Mouse (Mus musculus) midbrain, postnatal 0 days (tissue): ENCODE measurements at regions not wholly inside any gene's neighbourhood (a gene's known extent, or its start where the extent isn't known, plus 50 kb on each side); places are given as distances from the start of the nearest gene placed in this dataset.
A peak's percentile ranks its signal among the peaks of the same experiment; 100 is the strongest.

Experiments
- ATAC-seq: fragments of 200-750 bp; cut with Nextera tagmentation; 2 replicates; pipeline ENCODE4 v1.8.0; 2017; ENCODE audit warnings: moderate number of reproducible peaks, mild to moderate bottlenecking, moderate TSS enrichment, moderate library complexity; ENCODE audit not compliant: low FRiP score
- DNase-seq: peaks from one replicate; pipeline ENCODE4 v3.0.0-alpha.2; 2015; ENCODE audit warnings: low spot score
- H3K27ac ChIP-seq: fragments of 300-500 bp; sonication (generic); 2 replicates; pipeline ENCODE4 v1.5.1; 2014; ENCODE audit warnings: low read depth, mild to moderate bottlenecking, low read length, mixed read lengths
- H3K27me3 ChIP-seq: fragments of 300-500 bp; sonication (generic); 2 replicates; pipeline ENCODE4 v1.6.1; 2014; ENCODE audit warnings: low read length, control low read depth, mixed read lengths; ENCODE audit not compliant: insufficient read depth
- H3K36me3 ChIP-seq: fragments of 300-500 bp; sonication (generic); 2 replicates; pipeline ENCODE4 v1.6.1; 2014; ENCODE audit warnings: low read length, control low read depth, mixed read lengths; ENCODE audit not compliant: insufficient read depth
- H3K4me1 ChIP-seq: fragments of 300-500 bp; sonication (generic); 2 replicates; pipeline ENCODE4 v1.6.1; 2014; ENCODE audit warnings: mild to moderate bottlenecking, control low read depth, antibody characterized with exemption, low read length, mixed read lengths; ENCODE audit not compliant: insufficient read depth
- H3K4me2 ChIP-seq: fragments of 300-500 bp; sonication (generic); 2 replicates; pipeline ENCODE4 v1.6.1; 2014; ENCODE audit warnings: low read depth, mild to moderate bottlenecking, low read length, mixed read lengths; ENCODE audit not compliant: poor library complexity, severe bottlenecking
- H3K4me3 ChIP-seq: fragments of 300-500 bp; sonication (generic); 2 replicates; pipeline ENCODE4 v1.5.1; 2014; ENCODE audit warnings: low read depth, mild to moderate bottlenecking, low read length, moderate library complexity
- H3K9ac ChIP-seq: fragments of 300-500 bp; sonication (generic); replicated peaks from 2 replicates; pipeline ENCODE4 v1.6.1; 2014; ENCODE audit warnings: mild to moderate bottlenecking, low read length, moderate library complexity, mixed read lengths; ENCODE audit not compliant: poor library complexity, severe bottlenecking
- H3K9me3 ChIP-seq: fragments of 300-500 bp; sonication (generic); 2 replicates; pipeline ENCODE4 v1.6.1; 2016; ENCODE audit warnings: low read length, control low read depth
- CTCF ChIP-seq: IDR thresholded peaks from 2 replicates; pipeline ENCODE4 v1.5.1; 2016; ENCODE audit warnings: antibody characterized with exemption, mild to moderate bottlenecking
- WGBS: fragments of 180-500 bp; shearing (Covaris S2); extraction: QIAGEN DNeasy Blood & Tissue Kit; methylation state at CpG from one replicate; pipeline ENCODE4 v1.1.7; 2014; 5-methylcytosine and 5-hydroxymethylcytosine counted together

DNA sequence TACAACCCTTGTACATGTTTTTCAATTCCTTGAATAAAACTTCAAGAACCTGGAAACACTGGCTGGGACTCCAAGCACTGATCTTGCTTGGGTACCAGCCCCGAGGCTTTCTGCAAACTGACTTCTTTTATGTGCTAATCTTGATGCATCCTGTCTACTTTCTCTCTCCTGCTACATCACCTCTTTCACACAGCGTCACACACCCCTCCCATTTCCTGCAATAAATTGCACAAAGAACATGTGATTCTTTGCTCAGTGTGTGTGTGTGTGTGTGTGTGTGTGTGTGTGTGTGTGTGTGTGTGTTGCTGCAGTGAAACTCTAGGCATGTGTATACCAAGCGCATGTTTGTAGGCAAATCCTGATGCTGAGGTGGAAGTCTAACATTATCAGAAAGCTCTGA, 487.7 kb upstream of the Hs6st1 start:
- Histone ChIP-seq H3K4me2 (no peak overlapping the region), H3K36me3 (no peaks in the 10 kb centered on the region), H3K27me3 (no peaks in the 10 kb centered on the region), H3K9ac (no peak overlapping the region), H3K27ac (no peak overlapping the region), H3K4me3 (no peak overlapping the region), H3K4me1 (no peaks in the 10 kb centered on the region), H3K9me3 (no peaks in the 10 kb centered on the region)
- WGBS: 58% methylated on average over 3 of the region's 3 CpGs
- ATAC-seq: peak; percentile 38; the same call in 1 of the 2 replicates
- no peak for TF ChIP-seq CTCF
- DNase-seq: no peak

DNA sequence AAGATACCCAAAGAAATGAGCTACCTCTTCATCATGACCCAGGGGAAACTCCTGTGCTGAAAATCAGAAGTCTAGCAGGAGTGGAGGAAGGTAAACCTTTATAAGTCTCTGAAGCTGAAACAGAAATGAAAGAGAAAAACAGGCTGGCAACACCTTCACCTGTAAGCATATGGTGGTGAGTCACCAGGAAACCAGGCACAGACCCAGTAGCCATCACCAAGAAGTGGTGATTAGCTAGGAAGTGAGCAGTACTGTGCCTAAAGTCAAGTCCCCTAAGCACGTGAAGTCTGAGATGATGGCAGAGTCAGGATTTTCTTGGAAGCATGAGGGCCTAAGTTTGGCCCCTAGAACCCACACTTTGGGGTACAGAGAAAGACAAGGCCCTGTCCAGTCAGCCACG, 480.3 kb upstream of the Hs6st1 start:
- H3K4me2 ChIP-seq: no peak overlapping the region
- H3K9me3 ChIP-seq: no peaks in the 10 kb centered on the region
- H3K4me1 ChIP-seq: no peaks in the 10 kb centered on the region; the same call in 1 of the 2 replicates
- no peak overlapping the region for H3K9ac ChIP-seq
- H3K27me3 ChIP-seq: no peaks in the 10 kb centered on the region
- no peak for ATAC-seq
- H3K4me3 ChIP-seq: no peak overlapping the region
- H3K27ac ChIP-seq: no peak overlapping the region
- no peak for DNase-seq
- 83% methylated on average over 2 of the region's 2 CpGs for WGBS
- no peak for TF ChIP-seq CTCF
- H3K36me3 ChIP-seq: no peaks in the 10 kb centered on the region

GRCm38 (mm10) chr1:35588939-35589338, 479.3 kb upstream of the Hs6st1 start:
- Histone ChIP-seq H3K27ac (no peak overlapping the region), H3K4me1 (no peaks in the 10 kb centered on the region; the same call in 1 of the 2 replicates), H3K9ac (no peak overlapping the region), H3K4me2 (no peak overlapping the region), H3K4me3 (no peak overlapping the region), H3K36me3 (no peaks in the 10 kb centered on the region), H3K9me3 (no peaks in the 10 kb centered on the region), H3K27me3 (no peaks in the 10 kb centered on the region)
- ATAC-seq: no peak
- WGBS: 69% methylated on average over 3 of the region's 3 CpGs
- peak; percentile 37 for DNase-seq
- TF ChIP-seq CTCF: no peak

GRCm38 (mm10) chr1:35600847-35601246, 467.4 kb upstream of the Hs6st1 start:
- Histone ChIP-seq H3K9me3 (no peaks in the 10 kb centered on the region), H3K4me2 (no peak overlapping the region), H3K36me3 (no peaks in the 10 kb centered on the region), H3K4me3 (no peak overlapping the region), H3K27ac (no peak overlapping the region), H3K4me1 (no peaks in the 10 kb centered on the region), H3K27me3 (no peaks in the 10 kb centered on the region), H3K9ac (no peak overlapping the region)
- DNase-seq (no peak), ATAC-seq (no peak)
- no peak for TF ChIP-seq CTCF
- 95% methylated on average over 3 of the region's 3 CpGs for WGBS

DNA sequence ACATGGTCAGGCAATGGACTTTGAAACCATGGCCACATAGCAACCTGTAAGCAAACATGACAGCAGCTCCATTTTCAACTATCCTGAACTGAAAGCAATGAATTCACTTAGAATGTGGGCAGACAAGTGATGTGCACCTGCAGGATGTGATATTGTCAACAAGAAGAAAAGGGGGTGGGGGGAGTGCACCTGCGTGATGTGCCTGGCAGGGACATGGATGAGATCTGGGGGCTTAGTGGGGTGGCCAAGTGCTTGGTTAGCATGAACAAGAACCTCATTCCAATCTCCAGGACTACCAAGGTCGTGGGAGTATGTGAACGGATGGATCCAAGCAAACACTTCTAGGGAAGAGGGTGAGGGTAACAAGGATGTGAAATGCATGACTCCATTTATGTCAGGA, 453.1 kb upstream of the Hs6st1 start:
- WGBS: 80% methylated on average over 3 of the region's 3 CpGs
- ATAC-seq (no peak), DNase-seq (no peak)
- Histone ChIP-seq H3K27me3 (no peaks in the 10 kb centered on the region), H3K27ac (no peak overlapping the region), H3K9ac (no peak overlapping the region), H3K36me3 (no peaks in the 10 kb centered on the region), H3K4me2 (no peak overlapping the region), H3K4me1 (no peaks in the 10 kb centered on the region), H3K4me3 (no peak overlapping the region), H3K9me3 (no peaks in the 10 kb centered on the region)
- no peak for TF ChIP-seq CTCF

GRCm38 (mm10) chr1:35619476-35619875, 448.7 kb upstream of the Hs6st1 start:
- H3K36me3 ChIP-seq: no peaks in the 10 kb centered on the region
- H3K9ac ChIP-seq: no peak overlapping the region
- no peaks in the 10 kb centered on the region for H3K27me3 ChIP-seq
- 88% methylated on average over 4 of the region's 4 CpGs for WGBS
- ATAC-seq: no peak
- H3K27ac ChIP-seq: no peak overlapping the region
- H3K4me1 ChIP-seq: no peaks in the 10 kb centered on the region
- H3K4me3 ChIP-seq: no peak overlapping the region
- TF ChIP-seq CTCF: no peak
- no peak for DNase-seq
- H3K9me3 ChIP-seq: no peaks in the 10 kb centered on the region
- H3K4me2 ChIP-seq: no peak overlapping the region
